Mouse (Mus musculus): Measurements from ENCODE around the gene Tbc1d16. TPM values are rescaled to one million over a fixed set of nuclear protein-coding genes. Genes with fewer than 3 reads are reported as not detected.

Gene Tbc1d16
- total RNA-seq, 2 experiments from 2014 or later, result 25.2 to 34.6 TPM

DNA sequence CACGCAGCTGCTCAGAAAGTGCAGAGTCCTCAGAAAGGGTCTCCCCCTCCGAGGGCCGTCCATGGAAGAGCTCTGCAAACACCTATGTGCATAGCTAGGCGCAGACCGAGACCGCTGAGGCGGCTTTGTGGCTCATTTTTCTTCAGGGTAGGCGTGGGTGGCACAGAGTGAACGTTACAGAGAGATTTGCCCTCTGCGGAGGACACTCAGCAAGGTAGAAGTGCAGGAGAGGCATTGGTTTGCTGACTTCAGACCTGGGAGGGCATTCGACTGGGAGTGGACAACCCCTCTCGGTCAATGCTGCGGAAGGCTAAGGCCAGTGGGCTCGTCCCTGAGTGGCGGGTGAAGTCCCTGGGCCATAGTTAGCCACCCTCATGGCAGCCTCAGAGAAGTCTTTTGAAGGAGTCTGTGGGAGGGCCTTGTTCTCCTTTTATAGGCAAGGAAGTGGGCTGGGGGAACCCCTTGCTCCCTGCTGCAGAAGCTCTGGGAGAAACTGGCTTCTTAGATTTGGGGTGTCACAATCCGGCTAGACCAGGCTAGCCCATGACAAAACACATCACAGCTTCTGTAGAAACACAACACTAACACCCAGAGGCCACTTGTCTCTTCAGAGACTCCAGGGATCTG is 84.8 kb downstream of the Tbc1d16 start:
- Histone ChIP-seq H3K4me3 (no peak overlapping the region), H3K27ac (no peak overlapping the region)
- no peak for DNase-seq (ENCODE audit: extremely low spot score in 1 of 2, low spot score in 2 of 2)
- TF ChIP-seq CTCF (IDR thresholded peaks at IDR 0.05), result no peak
- intact Hi-C loops (cut with DNase I), result no loop called here

- intact Hi-C loops (cut with DNase I), result no loop called here
Observed at GRCm38 (mm10) chr11:119142615-119143014, 85.7 kb downstream of the Tbc1d16 start.

GRCm38 (mm10) chr11:119139026-119139425 is 89.3 kb downstream of the Tbc1d16 start:
- no peak for TF ChIP-seq CTCF (IDR thresholded peaks at IDR 0.05)
- intact Hi-C loops (cut with DNase I), result loop anchor here (5.0 kb wide), 1 partner anchor 43 kb away; no protein-coding TSS in a partner anchor
- Histone ChIP-seq H3K27ac (no peak overlapping the region), H3K4me3 (no peak overlapping the region)
- DNase-seq (ENCODE audit: extremely low spot score in 1 of 2, low spot score in 2 of 2), result no peak

More at GRCm38 (mm10) chr11:119142615-119143014, 85.7 kb downstream of the Tbc1d16 start:
- no peak for DNase-seq (ENCODE audit: extremely low spot score in 1 of 2, low spot score in 2 of 2)
- TF ChIP-seq CTCF (IDR thresholded peaks at IDR 0.05), result no peak
- Histone ChIP-seq H3K27ac (no peak overlapping the region), H3K4me3 (no peak overlapping the region)

GRCm38 (mm10) chr11:119138205-119138604 is 90.1 kb downstream of the Tbc1d16 start:
- TF ChIP-seq CTCF (IDR thresholded peaks at IDR 0.05), result no peak
- DNase-seq (ENCODE audit: extremely low spot score in 1 of 2, low spot score in 2 of 2), result no peak
- Histone ChIP-seq H3K27ac (no peak overlapping the region), H3K4me3 (no peak overlapping the region)
- intact Hi-C loops (cut with DNase I), result loop anchor here (5.0 kb wide), 1 partner anchor 44 kb away; no protein-coding TSS in a partner anchor

DNA sequence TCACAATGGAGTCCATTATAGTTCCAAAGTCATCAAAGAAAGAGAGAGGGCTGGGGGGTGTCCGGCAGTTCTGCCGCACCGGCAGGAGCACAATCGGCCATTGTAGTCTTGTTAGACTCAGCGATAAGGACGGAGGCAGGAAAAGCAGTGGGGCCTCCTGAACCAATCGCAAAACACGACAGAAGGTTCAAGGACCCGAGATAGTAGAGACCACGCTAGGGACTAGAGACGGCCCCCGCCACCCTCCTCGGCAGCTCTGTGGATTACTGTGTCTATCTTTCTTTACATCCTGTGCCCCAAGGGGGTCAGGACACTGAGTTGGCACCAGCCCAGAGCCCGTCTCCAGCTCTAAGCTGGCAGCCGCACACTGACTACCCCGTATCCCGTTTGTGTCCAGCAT is 93.7 kb downstream of the Tbc1d16 start:
- no peak for DNase-seq (ENCODE audit: extremely low spot score in 1 of 2, low spot score in 2 of 2)
- no peak overlapping the region for H3K4me3 ChIP-seq
- intact Hi-C loops (cut with DNase I), result no loop called here
- TF ChIP-seq CTCF (IDR thresholded peaks at IDR 0.05), result no peak
- H3K27ac ChIP-seq, result no peak overlapping the region

- intact Hi-C loops (cut with DNase I), result no loop called here
- no peak overlapping the region for H3K4me3 ChIP-seq
- H3K27ac ChIP-seq, result no peak overlapping the region
- TF ChIP-seq CTCF (IDR thresholded peaks at IDR 0.05), result no peak
- DNase-seq (ENCODE audit: extremely low spot score in 1 of 2, low spot score in 2 of 2), result peak in 1 of 2 experiments; percentile 31
Observed at GRCm38 (mm10) chr11:119133437-119134221, 94.7 kb downstream of the Tbc1d16 start.

DNA sequence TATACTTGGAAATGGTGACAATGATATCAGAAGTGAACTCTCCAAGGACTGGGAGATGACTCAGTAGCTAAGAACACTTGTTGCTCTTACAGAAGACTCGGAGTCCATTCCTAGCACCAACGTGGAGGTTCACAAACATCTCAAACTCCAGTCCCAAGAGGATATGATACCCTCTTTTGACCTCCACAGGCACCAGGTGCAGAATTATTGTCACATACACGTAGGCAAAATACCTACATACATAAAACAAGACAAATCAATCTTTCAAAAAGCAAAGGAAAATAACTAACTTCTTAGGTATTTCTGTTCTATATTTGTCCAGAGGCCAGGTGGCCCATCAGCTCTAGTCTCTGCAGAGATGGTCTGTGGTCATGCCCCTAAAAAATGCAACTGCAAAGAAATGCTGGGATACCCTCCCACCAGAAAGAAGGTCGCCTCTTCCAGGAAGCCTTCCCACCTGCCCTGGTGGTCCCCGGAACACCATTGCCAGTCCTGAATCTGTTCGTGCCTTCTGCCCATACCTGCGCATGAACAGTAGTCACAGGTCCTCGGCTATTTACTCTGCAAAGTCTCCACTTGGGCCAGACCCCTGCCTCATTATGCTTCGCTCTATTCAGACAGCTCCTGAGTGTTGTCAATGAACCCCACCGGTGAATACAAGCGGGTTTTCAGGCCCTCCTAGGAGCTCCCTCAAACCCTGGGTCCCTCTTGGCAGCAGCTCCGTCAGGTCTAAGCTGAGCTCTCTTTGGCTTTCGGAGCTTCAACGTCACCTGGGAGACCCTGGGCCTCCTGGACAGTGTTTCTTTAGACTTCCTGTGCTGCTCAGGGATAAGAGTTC is 95.9 kb downstream of the Tbc1d16 start:
- no peak for TF ChIP-seq CTCF (IDR thresholded peaks at IDR 0.05)
- DNase-seq (ENCODE audit: extremely low spot score in 1 of 2, low spot score in 2 of 2), result no peak
- Histone ChIP-seq H3K27ac (no peak overlapping the region), H3K4me3 (no peak overlapping the region)
- intact Hi-C loops (cut with DNase I), result no loop called here

GRCm38 (mm10) chr11:119130081-119130765 is 98.1 kb downstream of the Tbc1d16 start:
- no peak overlapping the region for H3K4me3 ChIP-seq
- H3K27ac ChIP-seq, result no peak overlapping the region
- intact Hi-C loops (cut with DNase I), result no loop called here
- DNase-seq (ENCODE audit: extremely low spot score in 1 of 2, low spot score in 2 of 2), result no peak
- no peak for TF ChIP-seq CTCF (IDR thresholded peaks at IDR 0.05)

DNA sequence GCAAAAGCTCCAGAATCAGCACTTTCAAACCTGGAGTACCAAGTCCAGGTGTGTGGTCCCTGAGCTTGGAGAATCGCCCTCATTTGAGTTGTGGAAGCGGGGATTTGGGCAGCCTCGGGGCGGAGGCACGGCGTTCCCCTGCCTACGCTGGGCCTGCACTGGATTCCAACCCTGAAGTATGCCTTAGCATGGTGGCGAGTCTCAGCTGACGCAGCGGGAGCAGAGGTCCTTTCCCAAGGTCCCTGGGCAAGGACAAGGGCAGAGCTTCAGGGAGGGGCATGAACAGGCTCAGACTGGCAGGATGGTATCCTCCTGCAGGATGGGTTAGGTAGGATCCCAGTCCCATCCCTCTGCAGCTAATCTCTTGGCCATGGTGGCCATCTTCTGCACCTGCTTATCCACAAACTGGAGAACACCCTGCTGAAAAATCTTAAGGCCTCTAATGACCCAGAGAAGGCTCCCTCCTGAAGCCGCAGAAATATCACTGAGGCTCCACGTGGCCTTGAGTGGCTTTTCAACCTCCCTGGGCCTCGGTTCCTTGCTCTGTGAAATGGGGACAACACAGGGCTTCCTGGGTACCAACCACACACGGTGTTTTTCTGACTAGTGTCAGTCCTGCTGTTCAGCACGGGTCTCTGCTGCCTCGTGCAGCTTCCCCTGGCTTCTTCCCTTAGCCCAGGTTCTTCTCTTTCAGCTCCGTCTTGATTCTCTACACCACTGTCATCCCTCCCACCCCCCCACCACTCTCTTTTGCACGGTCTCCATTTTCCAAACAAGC is 98.8 kb downstream of the Tbc1d16 start:
- Histone ChIP-seq H3K4me3 (no peak overlapping the region), H3K27ac (no peak overlapping the region)
- TF ChIP-seq CTCF (IDR thresholded peaks at IDR 0.05), result no peak
- intact Hi-C loops (cut with DNase I), result no loop called here
- no peak for DNase-seq (ENCODE audit: extremely low spot score in 1 of 2, low spot score in 2 of 2)

DNA sequence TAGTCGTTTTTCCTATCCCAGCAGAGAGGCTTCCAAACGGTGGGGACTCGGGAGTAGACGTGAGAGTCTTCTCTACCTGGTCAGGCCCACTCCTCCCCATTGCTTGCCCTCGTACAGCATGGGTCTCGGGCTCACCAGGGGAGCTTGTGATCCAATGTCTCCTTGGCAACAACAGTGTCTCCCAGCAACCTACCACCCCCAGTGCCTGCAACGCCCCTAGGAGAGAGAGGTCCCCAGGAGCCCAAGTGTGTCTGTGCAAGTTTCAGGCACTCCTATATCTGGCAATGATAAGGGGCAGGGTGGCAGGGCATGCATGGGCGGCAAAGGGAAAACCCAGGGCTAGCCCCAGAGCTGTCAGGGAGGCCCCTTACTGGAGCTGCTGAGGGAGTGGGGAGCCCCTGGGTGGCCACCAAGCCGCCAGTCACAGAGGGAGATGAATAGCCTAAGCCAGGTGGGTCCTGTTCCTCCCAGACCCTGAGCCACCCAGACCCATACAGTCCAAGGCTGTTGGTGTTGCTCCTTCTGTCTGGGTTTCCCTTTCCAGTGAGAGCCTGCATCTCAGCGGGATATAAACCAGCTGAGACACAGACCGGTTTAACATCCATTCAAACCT is 99.5 kb downstream of the Tbc1d16 start:
- no peak for DNase-seq (ENCODE audit: extremely low spot score in 1 of 2, low spot score in 2 of 2)
- TF ChIP-seq CTCF (IDR thresholded peaks at IDR 0.05), result no peak
- intact Hi-C loops (cut with DNase I), result no loop called here
- no peak overlapping the region for H3K27ac ChIP-seq
- no peak overlapping the region for H3K4me3 ChIP-seq

Data from left cerebral cortex, adult 2 months (tissue).